Mouse (Mus musculus) hindbrain, postnatal 0 days (tissue): ENCODE data around the gene Ttc7b. TPM values are rescaled to one million over a fixed set of nuclear protein-coding genes. Genes with fewer than 3 reads are reported as not detected.

Experiments used
- ATAC-seq: fragments of 200-750 bp; cut with Nextera tagmentation; 2 replicates; pipeline ENCODE4 v1.8.0; 2017; ENCODE audit warnings: mild to moderate bottlenecking, moderate TSS enrichment, moderate library complexity
- DNase-seq: peaks from one replicate; pipeline ENCODE4 v3.0.0-alpha.2; 2015; ENCODE audit warnings: low spot score
- H3K27ac ChIP-seq: fragments of 300-500 bp; sonication (generic); 2 replicates; pipeline ENCODE4 v1.5.1; 2014; ENCODE audit warnings: mild to moderate bottlenecking
- H3K27me3 ChIP-seq: fragments of 300-500 bp; sonication (generic); 2 replicates; pipeline ENCODE4 v1.6.1; 2014; ENCODE audit warnings: low read length, mixed read lengths; ENCODE audit not compliant: insufficient read depth
- H3K36me3 ChIP-seq: fragments of 300-500 bp; sonication (generic); 2 replicates; pipeline ENCODE4 v1.6.1; 2014; ENCODE audit warnings: low read length, mixed read lengths; ENCODE audit not compliant: insufficient read depth
- H3K4me1 ChIP-seq: fragments of 300-500 bp; sonication (generic); 2 replicates; pipeline ENCODE4 v1.6.1; 2014; ENCODE audit warnings: antibody characterized with exemption, low read length, mixed read lengths; ENCODE audit not compliant: insufficient read depth
- H3K4me2 ChIP-seq: fragments of 300-500 bp; sonication (generic); 2 replicates; pipeline ENCODE4 v1.6.1; 2014; ENCODE audit warnings: low read depth, mild to moderate bottlenecking, low read length, moderate library complexity, mixed read lengths
- H3K4me3 ChIP-seq: fragments of 300-500 bp; sonication (generic); 2 replicates; pipeline ENCODE4 v1.5.1; 2014; ENCODE audit warnings: low read length
- H3K9ac ChIP-seq: fragments of 300-500 bp; sonication (generic); replicated peaks from 2 replicates; pipeline ENCODE4 v1.6.1; 2014; ENCODE audit warnings: mild to moderate bottlenecking, low read length, moderate library complexity, mixed read lengths
- H3K9me3 ChIP-seq: fragments of 300-500 bp; sonication (generic); 2 replicates; pipeline ENCODE4 v1.6.1; 2016; ENCODE audit warnings: low read length, mixed read lengths
- CTCF ChIP-seq: IDR thresholded peaks from 2 replicates; pipeline ENCODE4 v1.5.1; 2016; ENCODE audit warnings: antibody characterized with exemption, control low read depth, low read depth
- WGBS: fragments of 180-500 bp; shearing (Covaris S2); extraction: QIAGEN DNeasy Blood & Tissue Kit; methylation state at CpG from one replicate; pipeline ENCODE4 v1.1.7; 2014; 5-methylcytosine and 5-hydroxymethylcytosine counted together
- polyA plus RNA-seq: library from polyadenylated mRNA; unstranded; fragments of >200 nt; fragmentation: Nextera tagmentation; extraction: Ambion mirVana; gene quantifications from 2 replicates; pipeline ENCODE4 v1.2.1, GENCODE M21; 2015
- total RNA-seq: library from RNA; depleted of rRNA; stranded (reverse); fragments of >200 nt; gene quantifications from 2 replicates; pipeline ENCODE4 v1.2.3, GENCODE M21; 2014

Gene Ttc7b
- total and polyA plus RNA-seq, 2 experiments from 2014 or later, result 8.6 to 51.2 TPM

GRCm38 (mm10) chr12:100508668-100509067, 12.0 kb downstream of the Ttc7b start:
- no peak overlapping the region for H3K4me2 ChIP-seq
- H3K36me3 ChIP-seq, result 0 out of 2 replicates have a peak, but pooled peaks cover 4% of the 10 kb centered on the region
- H3K9ac ChIP-seq, result no peak overlapping the region
- no peaks in the 10 kb centered on the region for H3K9me3 ChIP-seq
- no peak for TF ChIP-seq CTCF
- WGBS, result 91% methylated on average over 5 of the region's 5 CpGs
- no peak overlapping the region for H3K27ac ChIP-seq
- 0 out of 2 replicates have a peak, but pooled peaks cover 2% of the 10 kb centered on the region for H3K4me1 ChIP-seq
- H3K4me3 ChIP-seq, result no peak overlapping the region
- ATAC-seq, result no peak
- DNase-seq, result no peak
- no peaks in the 10 kb centered on the region for H3K27me3 ChIP-seq

DNA sequence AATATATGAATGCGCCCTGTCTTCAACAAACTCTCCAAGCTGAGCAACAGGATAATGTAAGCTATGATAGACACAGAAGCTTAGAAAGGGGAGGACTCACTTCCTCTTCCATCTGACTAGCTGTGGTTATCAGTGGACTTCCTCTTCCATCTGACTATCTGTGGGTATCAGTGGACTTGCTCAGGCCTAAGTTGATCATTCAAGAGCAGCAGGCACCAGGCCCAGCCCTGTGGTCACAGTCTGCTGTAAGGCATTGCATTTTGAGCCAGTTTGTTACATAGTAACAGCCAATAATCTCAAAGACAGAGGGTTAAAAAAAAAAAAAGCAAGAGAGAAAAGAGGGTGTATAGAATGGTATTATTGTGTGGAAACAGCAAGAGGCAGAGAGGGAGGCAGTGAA, 15.1 kb downstream of the Ttc7b start:
- WGBS, result 95% methylated on average over 1 of the region's 1 CpGs
- Histone ChIP-seq H3K27me3 (no peaks in the 10 kb centered on the region), H3K4me3 (no peak overlapping the region), H3K27ac (no peak overlapping the region), H3K9ac (no peak overlapping the region), H3K36me3 (no peaks in the 10 kb centered on the region), H3K4me2 (no peak overlapping the region), H3K4me1 (0 out of 2 replicates have a peak, but pooled peaks cover 4% of the 10 kb centered on the region), H3K9me3 (no peaks in the 10 kb centered on the region)
- DNase-seq, result no peak
- TF ChIP-seq CTCF, result no peak
- no peak for ATAC-seq

- no peaks in the 10 kb centered on the region for H3K27me3 ChIP-seq
- 0 out of 2 replicates have a peak, but pooled peaks cover 4% of the 10 kb centered on the region for H3K4me1 ChIP-seq
- no peak for TF ChIP-seq CTCF
- peak overlapping the region; percentile 33; the same call in 1 of the 2 replicates for H3K9ac ChIP-seq
- H3K4me2 ChIP-seq, result no peak overlapping the region
- ATAC-seq (no peak), DNase-seq (no peak)
- H3K36me3 ChIP-seq, result 0 out of 2 replicates have a peak, but pooled peaks cover 4% of the 10 kb centered on the region
- no peak overlapping the region for H3K4me3 ChIP-seq
- WGBS, result 94% methylated on average over 2 of the region's 2 CpGs
- no peaks in the 10 kb centered on the region for H3K9me3 ChIP-seq
- no peak overlapping the region for H3K27ac ChIP-seq
These were observed 16.0 kb downstream of the Ttc7b start for GRCm38 (mm10) chr12:100504585-100504984.

DNA sequence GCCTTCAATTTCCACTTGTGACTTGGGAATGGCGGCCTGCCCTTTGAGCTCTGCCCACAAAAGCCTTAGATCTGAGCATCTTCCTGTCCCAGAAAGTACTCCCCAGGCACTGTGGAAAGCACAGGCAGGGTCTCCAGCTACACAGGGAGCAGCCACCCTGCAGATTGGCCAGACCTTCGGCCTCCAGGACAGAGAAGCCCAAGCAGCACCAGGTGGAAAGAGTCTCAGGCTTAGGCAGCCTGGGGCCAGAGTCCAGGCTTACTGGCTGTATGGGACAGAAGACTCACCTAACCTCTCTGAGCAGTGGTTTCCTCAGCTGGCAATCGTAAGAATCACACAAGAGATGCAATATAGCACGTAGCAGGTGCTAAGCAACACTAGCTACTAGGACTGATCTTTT, 17.0 kb downstream of the Ttc7b start:
- DNase-seq (no peak), ATAC-seq (no peak)
- TF ChIP-seq CTCF, result no peak
- H3K27ac ChIP-seq, result no peak overlapping the region
- no peak overlapping the region for H3K4me2 ChIP-seq
- H3K4me1 ChIP-seq, result 0 out of 2 replicates have a peak, but pooled peaks cover 4% of the 10 kb centered on the region
- WGBS, result 85% methylated on average over 4 of the region's 4 CpGs
- no peaks in the 10 kb centered on the region for H3K27me3 ChIP-seq
- no peaks in the 10 kb centered on the region for H3K9me3 ChIP-seq
- no peak overlapping the region for H3K4me3 ChIP-seq
- peaks cover 14% of the 10 kb centered on the region for H3K36me3 ChIP-seq
- H3K9ac ChIP-seq, result no peak overlapping the region

DNA sequence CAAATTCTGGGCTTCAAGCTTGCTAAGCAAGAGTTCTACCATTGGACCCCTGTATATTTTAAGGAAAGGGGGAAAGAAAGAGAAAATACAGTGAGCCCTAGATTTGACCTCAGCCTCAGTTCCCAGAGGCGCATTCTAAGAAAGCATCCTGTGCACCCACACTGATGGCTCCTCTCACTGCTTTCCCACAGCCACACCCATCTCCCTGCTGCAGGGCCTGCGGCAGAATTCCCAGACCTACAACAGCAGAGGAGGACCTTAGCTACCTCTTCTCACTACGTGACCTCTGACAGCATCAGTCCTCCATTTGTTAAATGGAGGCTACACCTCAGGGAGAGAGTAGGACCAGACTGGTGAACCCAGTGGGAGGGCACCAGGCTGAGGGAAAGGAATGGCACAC, 18.1 kb downstream of the Ttc7b start:
- Histone ChIP-seq H3K27me3 (no peaks in the 10 kb centered on the region), H3K9ac (no peak overlapping the region), H3K27ac (no peak overlapping the region), H3K36me3 (peaks cover 22% of the 10 kb centered on the region), H3K4me3 (no peak overlapping the region), H3K9me3 (no peaks in the 10 kb centered on the region), H3K4me2 (no peak overlapping the region), H3K4me1 (0 out of 2 replicates have a peak, but pooled peaks cover 4% of the 10 kb centered on the region)
- TF ChIP-seq CTCF, result no peak
- no peak for DNase-seq
- 86% methylated on average over 3 of the region's 3 CpGs for WGBS
- no peak for ATAC-seq

GRCm38 (mm10) chr12:100501261-100501660, 19.4 kb downstream of the Ttc7b start:
- no peak for ATAC-seq
- WGBS, result 83% methylated on average over 4 of the region's 4 CpGs
- H3K4me3 ChIP-seq, result no peak overlapping the region
- DNase-seq, result no peak
- H3K36me3 ChIP-seq, result peaks cover 32% of the 10 kb centered on the region
- no peak overlapping the region for H3K9ac ChIP-seq
- no peak overlapping the region for H3K4me2 ChIP-seq
- H3K27ac ChIP-seq, result no peak overlapping the region
- no peak for TF ChIP-seq CTCF
- no peaks in the 10 kb centered on the region for H3K27me3 ChIP-seq
- H3K4me1 ChIP-seq, result 0 out of 2 replicates have a peak, but pooled peaks cover 4% of the 10 kb centered on the region
- no peaks in the 10 kb centered on the region for H3K9me3 ChIP-seq

DNA sequence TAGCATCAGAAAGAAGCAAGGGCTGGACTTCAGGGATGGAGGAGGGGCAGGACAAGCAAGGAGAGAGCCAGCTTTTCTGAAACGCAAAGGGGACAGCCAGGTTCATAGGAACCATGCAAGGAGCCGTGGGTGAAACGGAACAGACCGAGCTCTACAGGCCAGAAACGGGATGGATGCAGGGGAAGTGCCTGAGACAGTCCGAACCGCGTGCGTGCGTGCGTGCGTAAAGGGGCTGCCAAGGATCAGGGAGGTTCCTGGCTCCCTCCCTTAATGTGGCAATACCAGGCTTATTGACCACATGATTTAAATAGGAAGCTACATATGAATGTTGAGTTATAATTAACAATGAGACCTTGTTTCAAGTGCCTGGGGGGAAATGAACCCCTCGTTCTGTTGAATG, 21.2 kb downstream of the Ttc7b start:
- DNase-seq (no peak), ATAC-seq (no peak)
- no peak overlapping the region for H3K9ac ChIP-seq
- no peak for TF ChIP-seq CTCF
- no peak overlapping the region for H3K4me3 ChIP-seq
- H3K4me2 ChIP-seq, result no peak overlapping the region
- no peaks in the 10 kb centered on the region for H3K27me3 ChIP-seq
- H3K27ac ChIP-seq, result no peak overlapping the region
- peaks cover 46% of the 10 kb centered on the region for H3K36me3 ChIP-seq
- H3K9me3 ChIP-seq, result no peaks in the 10 kb centered on the region
- H3K4me1 ChIP-seq, result 0 out of 2 replicates have a peak, but pooled peaks cover 4% of the 10 kb centered on the region
- 88% methylated on average over 13 of the region's 13 CpGs for WGBS
